Mouse (Mus musculus) hindbrain, embryonic 16.5 days (tissue): Measurements from ENCODE around the gene Cdk2ap2. TPM values are rescaled to one million over a fixed set of nuclear protein-coding genes. Genes with fewer than 3 reads are reported as not detected.

Experiments
- ATAC-seq: fragments of 200-750 bp; cut with Nextera tagmentation; 2 replicates; pipeline ENCODE4 v1.8.0; 2017; ENCODE audit warnings: moderate TSS enrichment, moderate library complexity
- H3K27ac ChIP-seq: fragments of 300-500 bp; sonication (generic); 2 replicates; pipeline ENCODE4 v1.5.1; 2014; ENCODE audit warnings: low read depth, mild to moderate bottlenecking, control low read depth, low read length, moderate library complexity
- H3K27me3 ChIP-seq: fragments of 300-500 bp; sonication (generic); replicated peaks from 2 replicates; pipeline ENCODE4 v1.6.1; 2014; ENCODE audit warnings: low read length; ENCODE audit not compliant: control insufficient read depth, insufficient read depth
- H3K36me3 ChIP-seq: fragments of 300-500 bp; sonication (generic); 2 replicates; pipeline ENCODE4 v1.6.1; 2014; ENCODE audit warnings: mild to moderate bottlenecking, low read length, moderate library complexity, mixed read lengths; ENCODE audit not compliant: control insufficient read depth, insufficient read depth
- H3K4me1 ChIP-seq: fragments of 300-500 bp; sonication (generic); 2 replicates; pipeline ENCODE4 v1.6.1; 2014; ENCODE audit warnings: low read depth, low read length; ENCODE audit not compliant: control insufficient read depth, insufficient read depth
- H3K4me2 ChIP-seq: fragments of 300-500 bp; sonication (generic); 2 replicates; pipeline ENCODE4 v1.6.1; 2014; ENCODE audit warnings: mild to moderate bottlenecking, low read length, control low read depth, moderate library complexity
- H3K4me3 ChIP-seq: fragments of 300-500 bp; sonication (generic); 2 replicates; pipeline ENCODE4 v1.5.1; 2014; ENCODE audit warnings: mild to moderate bottlenecking, low read length, control low read depth, moderate library complexity
- H3K9ac ChIP-seq: fragments of 300-500 bp; sonication (generic); 2 replicates; pipeline ENCODE4 v1.6.1; 2014; ENCODE audit warnings: low read depth, mild to moderate bottlenecking, control low read depth, low read length, moderate library complexity
- H3K9me3 ChIP-seq: fragments of 300-500 bp; sonication (generic); 2 replicates; pipeline ENCODE4 v1.6.1; 2014; ENCODE audit warnings: mild to moderate bottlenecking, low read length, moderate library complexity; ENCODE audit not compliant: control insufficient read depth
- WGBS: fragments of 180-500 bp; shearing (Covaris S2); extraction: QIAGEN DNeasy Blood & Tissue Kit; methylation state at CpG from one replicate; pipeline ENCODE4 v1.1.7; 2014; 5-methylcytosine and 5-hydroxymethylcytosine counted together
- polyA plus RNA-seq: library from polyadenylated mRNA; unstranded; fragments of >200 nt; fragmentation: Nextera tagmentation; extraction: Ambion mirVana; gene quantifications from 2 replicates; pipeline ENCODE4 v1.2.1, GENCODE M21; 2015

Gene Cdk2ap2
- polyA plus RNA-seq, 1 experiment from 2014 or later = 86.4 TPM

DNA sequence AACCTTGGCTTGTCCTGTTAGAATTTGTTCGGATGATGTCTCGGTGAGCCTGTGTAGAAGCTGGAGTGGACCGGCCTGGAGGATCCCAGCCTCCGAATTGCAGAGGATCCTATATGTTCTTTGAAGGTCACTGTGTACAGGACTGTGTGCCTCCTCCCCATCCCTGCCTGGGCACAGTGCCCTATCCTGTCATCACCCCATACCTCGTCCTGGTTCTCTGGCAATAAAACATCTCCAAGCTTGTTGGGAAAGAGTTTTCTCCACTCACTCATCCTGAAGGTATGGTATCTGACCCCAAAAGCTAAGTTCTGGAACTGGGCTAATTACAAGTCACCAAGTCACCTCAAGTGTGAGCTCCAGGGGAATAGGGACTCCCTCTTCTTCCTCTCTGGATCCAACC, 9.9 kb upstream of the Cdk2ap2 start:
- H3K27me3 ChIP-seq = no peaks in the 10 kb centered on the region

DNA sequence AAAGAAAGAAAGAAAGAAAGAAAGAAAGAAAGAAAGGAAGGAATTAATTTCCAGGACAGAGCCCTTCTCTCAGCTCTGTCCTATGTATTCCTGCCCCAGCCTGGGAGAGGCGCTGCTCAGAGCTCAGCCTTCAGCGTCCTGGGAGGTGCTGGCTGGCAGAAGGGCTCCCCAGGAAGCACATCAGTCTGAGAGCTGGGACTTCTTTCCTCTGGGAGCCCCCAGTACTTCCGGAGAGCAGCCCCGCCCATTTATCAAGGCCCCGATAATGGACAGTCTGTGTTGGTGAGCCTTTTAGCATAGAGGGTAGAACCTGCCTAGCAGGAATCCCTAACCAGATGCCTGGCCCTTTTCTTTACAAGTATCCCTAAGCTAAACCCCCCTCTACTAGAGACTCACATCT, 8.8 kb upstream of the Cdk2ap2 start:
- WGBS = 51% methylated on average over 5 of the region's 5 CpGs
- Histone ChIP-seq H3K4me3 (no peak overlapping the region), H3K9me3 (no peaks in the 10 kb centered on the region), H3K27ac (no peak overlapping the region), H3K36me3 (no peaks in the 10 kb centered on the region), H3K27me3 (no peaks in the 10 kb centered on the region), H3K4me1 (no peaks in the 10 kb centered on the region), H3K9ac (no peak overlapping the region), H3K4me2 (no peak overlapping the region)
- ATAC-seq = no peak

More for the DNA sequence above, 9.9 kb upstream of the Cdk2ap2 start:
- H3K4me1 ChIP-seq = no peaks in the 10 kb centered on the region
- no peak for ATAC-seq
- no peak overlapping the region for H3K27ac ChIP-seq
- H3K9me3 ChIP-seq = no peaks in the 10 kb centered on the region
- WGBS = 94% methylated on average over 5 of the region's 5 CpGs
- H3K4me2 ChIP-seq = no peak overlapping the region
- H3K9ac ChIP-seq = no peak overlapping the region
- H3K4me3 ChIP-seq = no peak overlapping the region
- no peaks in the 10 kb centered on the region for H3K36me3 ChIP-seq

DNA sequence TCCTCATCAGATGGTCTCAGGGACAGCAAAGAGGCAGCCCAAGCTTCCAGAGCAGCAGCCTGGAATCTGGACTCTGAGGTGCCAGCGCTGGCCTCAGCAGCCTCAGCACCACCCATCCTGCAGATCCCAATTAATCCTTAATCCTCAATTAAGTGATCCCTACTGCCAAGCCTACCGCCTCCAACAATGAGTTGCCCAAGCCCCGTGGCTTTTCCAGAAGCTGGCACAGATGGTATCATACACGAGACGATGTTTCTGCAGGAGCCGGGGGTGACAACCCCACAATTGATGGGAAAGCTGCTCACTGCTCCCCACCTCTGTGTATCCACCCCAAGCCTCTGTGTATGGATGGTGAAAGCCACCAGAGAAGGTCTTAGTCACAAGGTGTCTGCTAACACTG, 7.9 kb upstream of the Cdk2ap2 start:
- no peak overlapping the region for H3K27ac ChIP-seq
- no peak overlapping the region for H3K9ac ChIP-seq
- no peak overlapping the region for H3K4me3 ChIP-seq
- no peak for ATAC-seq
- H3K27me3 ChIP-seq = no peaks in the 10 kb centered on the region
- no peaks in the 10 kb centered on the region for H3K9me3 ChIP-seq
- H3K4me2 ChIP-seq = no peak overlapping the region
- H3K36me3 ChIP-seq = no peaks in the 10 kb centered on the region
- no peaks in the 10 kb centered on the region for H3K4me1 ChIP-seq
- WGBS = 71% methylated on average over 6 of the region's 6 CpGs

DNA sequence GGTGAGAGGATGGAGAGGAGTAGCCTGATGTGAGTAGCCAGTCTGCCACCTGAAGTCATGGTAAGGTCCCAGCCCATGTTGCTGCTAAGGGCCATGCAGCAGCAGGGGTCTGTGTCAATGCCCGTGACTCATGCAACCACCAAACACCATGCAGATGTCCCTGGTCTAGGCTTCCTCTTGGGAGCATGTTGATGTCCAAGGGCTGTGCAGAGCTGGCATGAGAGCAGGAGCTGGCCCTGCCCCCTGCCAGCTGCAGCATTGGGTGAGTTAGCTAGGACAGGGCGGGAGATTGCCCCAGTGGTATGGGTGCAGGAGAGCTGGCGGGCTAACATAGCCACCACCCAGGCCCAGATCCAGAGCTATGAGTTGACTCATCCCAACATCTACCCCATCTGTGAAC, 6.5 kb upstream of the Cdk2ap2 start:
- no peak overlapping the region for H3K4me2 ChIP-seq
- no peaks in the 10 kb centered on the region for H3K9me3 ChIP-seq
- H3K27ac ChIP-seq = no peak overlapping the region
- no peak overlapping the region for H3K9ac ChIP-seq
- no peaks in the 10 kb centered on the region for H3K4me1 ChIP-seq
- no peak overlapping the region for H3K4me3 ChIP-seq
- no peaks in the 10 kb centered on the region for H3K36me3 ChIP-seq
- H3K27me3 ChIP-seq = no peaks in the 10 kb centered on the region
- no peak for ATAC-seq
- WGBS = 92% methylated on average over 3 of the region's 3 CpGs

DNA sequence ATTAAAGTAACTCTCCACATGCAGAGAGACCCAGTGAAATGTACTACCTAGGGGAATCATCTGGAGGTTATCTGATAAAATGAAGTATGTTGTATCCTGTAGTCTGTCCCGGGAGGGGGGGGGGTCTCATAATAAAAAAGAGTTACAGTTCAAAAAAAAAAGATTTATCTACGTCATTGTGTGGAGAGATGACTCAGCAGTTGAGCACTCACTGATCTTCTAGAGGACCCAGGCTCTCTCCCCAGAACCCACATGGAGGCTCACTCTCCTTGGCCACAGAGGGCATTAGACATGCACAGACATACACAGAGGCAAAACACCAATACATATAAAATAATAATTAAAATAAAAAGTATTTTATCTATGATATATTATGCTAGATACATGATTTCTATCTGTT, 5.6 kb upstream of the Cdk2ap2 start:
- WGBS = 66% methylated on average over 2 of the region's 2 CpGs
- no peak overlapping the region for H3K4me3 ChIP-seq
- no peaks in the 10 kb centered on the region for H3K9me3 ChIP-seq
- ATAC-seq = no peak
- no peak overlapping the region for H3K27ac ChIP-seq
- no peaks in the 10 kb centered on the region for H3K27me3 ChIP-seq
- H3K4me1 ChIP-seq = peaks cover 5% of the 10 kb centered on the region
- H3K9ac ChIP-seq = no peak overlapping the region
- no peak overlapping the region for H3K4me2 ChIP-seq
- no peaks in the 10 kb centered on the region for H3K36me3 ChIP-seq

DNA sequence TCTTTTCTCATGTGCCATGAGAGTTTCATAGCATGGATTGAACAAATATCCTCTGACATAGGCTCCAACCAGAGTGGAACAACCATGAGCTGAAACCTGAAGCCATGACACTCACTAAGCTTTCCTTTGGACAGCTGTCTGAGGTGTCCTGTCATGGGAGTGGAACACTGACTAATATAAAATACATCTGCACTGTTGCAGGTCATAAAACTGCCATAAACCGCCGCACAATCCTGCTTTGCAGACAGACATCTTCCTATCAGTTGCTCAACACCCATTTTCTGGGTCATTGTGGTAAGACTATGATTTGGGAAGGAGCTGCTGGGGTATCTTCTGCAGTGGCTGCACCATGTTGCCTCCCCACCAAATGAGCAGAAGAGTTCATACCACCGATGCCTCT, 4.2 kb upstream of the Cdk2ap2 start:
- H3K4me1 ChIP-seq = peaks cover 11% of the 10 kb centered on the region
- WGBS = 98% methylated on average over 3 of the region's 3 CpGs
- no peak for ATAC-seq
- H3K4me2 ChIP-seq = no peak overlapping the region
- H3K27me3 ChIP-seq = no peaks in the 10 kb centered on the region
- H3K9ac ChIP-seq = no peak overlapping the region
- H3K36me3 ChIP-seq = no peaks in the 10 kb centered on the region
- H3K4me3 ChIP-seq = no peak overlapping the region
- no peaks in the 10 kb centered on the region for H3K9me3 ChIP-seq
- H3K27ac ChIP-seq = no peak overlapping the region

DNA sequence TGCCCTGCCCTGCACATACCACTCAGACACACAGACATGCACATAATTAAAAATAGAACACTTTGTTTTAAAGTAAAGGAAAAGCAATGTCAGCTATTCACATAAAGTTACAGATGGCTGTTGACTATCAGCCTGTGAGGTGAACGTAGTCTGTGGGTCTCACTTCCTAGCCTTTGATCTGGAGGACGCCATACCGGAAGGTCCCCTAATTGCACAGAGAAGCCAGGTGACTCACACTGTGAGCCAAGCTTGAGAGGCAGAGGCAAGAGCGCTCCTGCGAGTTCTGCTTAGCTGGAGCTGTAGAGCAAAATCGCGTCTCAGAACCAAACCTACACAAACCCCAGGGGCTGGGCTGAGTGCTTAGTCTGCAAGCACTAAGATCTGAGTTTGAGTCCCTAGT, 3.2 kb upstream of the Cdk2ap2 start:
- Histone ChIP-seq H3K27me3 (no peaks in the 10 kb centered on the region), H3K4me1 (peaks cover 18% of the 10 kb centered on the region), H3K9me3 (no peaks in the 10 kb centered on the region), H3K4me3 (no peak overlapping the region), H3K27ac (no peak overlapping the region), H3K4me2 (no peak overlapping the region), H3K36me3 (no peaks in the 10 kb centered on the region), H3K9ac (no peak overlapping the region)
- ATAC-seq = no peak
- WGBS = 84% methylated on average over 7 of the region's 7 CpGs

DNA sequence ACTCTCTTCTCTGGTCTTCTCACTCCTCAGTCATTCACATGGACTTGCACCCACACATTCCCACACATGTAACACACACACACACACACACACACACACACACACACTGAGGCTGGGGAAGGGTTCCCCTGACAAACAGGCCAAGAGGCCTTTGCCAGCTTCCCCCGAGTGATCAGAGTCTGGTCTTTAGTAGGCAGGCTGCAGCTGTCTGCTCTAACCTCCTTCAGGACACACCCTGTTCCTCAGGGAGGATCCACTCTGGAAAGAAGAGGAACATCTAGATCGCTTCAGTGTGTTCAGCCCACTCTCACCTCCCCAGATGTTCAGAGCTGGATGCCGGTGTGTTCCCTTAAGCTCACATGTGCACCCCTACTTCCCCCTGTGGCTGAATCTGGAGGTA, 2.6 kb upstream of the Cdk2ap2 start:
- no peak overlapping the region for H3K4me3 ChIP-seq
- WGBS = 81% methylated on average over 3 of the region's 3 CpGs
- H3K27ac ChIP-seq = no peak overlapping the region
- H3K4me1 ChIP-seq = peaks cover 24% of the 10 kb centered on the region
- no peak overlapping the region for H3K9ac ChIP-seq
- no peak overlapping the region for H3K4me2 ChIP-seq
- ATAC-seq = no peak
- no peaks in the 10 kb centered on the region for H3K27me3 ChIP-seq
- H3K36me3 ChIP-seq = no peaks in the 10 kb centered on the region
- H3K9me3 ChIP-seq = no peaks in the 10 kb centered on the region

DNA sequence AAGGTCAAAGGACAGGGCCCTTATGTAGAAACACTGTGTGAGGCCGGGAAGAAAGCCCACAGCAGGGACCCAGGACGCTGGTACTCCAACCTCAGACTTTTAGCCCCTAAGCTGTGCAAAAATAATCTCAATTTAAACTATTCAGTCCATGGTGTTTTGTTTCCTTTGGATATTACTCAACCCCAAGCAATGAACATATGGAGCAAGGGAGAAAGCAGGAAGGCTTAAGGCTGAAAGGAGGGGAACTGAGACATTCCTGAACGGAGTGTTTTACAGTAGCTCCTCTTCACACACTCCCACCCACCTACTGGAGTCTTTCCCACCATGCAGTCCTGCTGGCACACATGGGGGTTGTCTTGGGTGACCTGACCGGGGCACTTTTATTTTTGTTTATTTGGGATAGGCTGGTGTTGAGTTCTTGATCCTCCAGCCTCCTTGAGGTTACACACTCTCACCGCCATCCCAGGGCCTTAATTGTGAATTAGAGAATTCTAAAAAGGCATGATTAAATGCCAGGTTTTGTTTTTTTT, 2.1 kb upstream of the Cdk2ap2 start:
- WGBS = 82% methylated on average over 5 of the region's 5 CpGs
- Histone ChIP-seq H3K27ac (no peak overlapping the region), H3K9me3 (no peaks in the 10 kb centered on the region), H3K36me3 (no peaks in the 10 kb centered on the region), H3K4me3 (no peak overlapping the region), H3K27me3 (no peaks in the 10 kb centered on the region), H3K4me2 (no peak overlapping the region), H3K4me1 (peaks cover 27% of the 10 kb centered on the region), H3K9ac (no peak overlapping the region)
- ATAC-seq = no peak

DNA sequence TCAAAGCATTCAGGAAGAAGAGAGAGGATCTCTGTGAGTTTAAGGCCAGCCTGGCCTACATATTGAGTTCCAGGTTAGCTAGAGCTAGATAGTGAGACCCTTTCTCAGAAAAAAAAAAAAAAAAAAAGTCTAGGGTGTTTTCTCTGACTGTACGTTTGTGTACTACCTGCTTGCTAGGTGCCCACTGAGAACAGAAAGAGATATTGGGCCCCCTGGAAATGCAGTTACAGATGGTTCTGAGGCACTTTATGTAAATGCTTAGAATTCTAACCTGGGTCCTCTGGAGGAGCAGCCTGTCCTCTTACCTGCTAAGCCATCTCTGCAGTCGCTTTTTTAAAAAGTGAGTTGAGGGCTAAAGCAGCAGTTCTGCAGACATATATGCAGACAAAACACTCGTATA, 1.2 kb upstream of the Cdk2ap2 start:
- Histone ChIP-seq H3K36me3 (no peaks in the 10 kb centered on the region), H3K27ac (no peak overlapping the region), H3K9ac (no peak overlapping the region), H3K4me1 (peaks cover 36% of the 10 kb centered on the region), H3K4me2 (peak overlapping the region; percentile 82; the same call in 1 of the 2 replicates), H3K9me3 (no peaks in the 10 kb centered on the region), H3K27me3 (no peaks in the 10 kb centered on the region), H3K4me3 (no peak overlapping the region)
- no peak for ATAC-seq
- 67% methylated on average over 3 of the region's 3 CpGs for WGBS
